Mouse (Mus musculus) cerebellum, postnatal 36 days (tissue): ENCODE results near the gene Ctbp2.

ENCODE experiments used
- DNase-seq, 2 experiments: peaks; one replicate each; pipeline ENCODE4 v3.0.0; 2021 to 2022; ENCODE audit warnings: mixed read lengths in 2 of 2

The Ctbp2 gene

DNA sequence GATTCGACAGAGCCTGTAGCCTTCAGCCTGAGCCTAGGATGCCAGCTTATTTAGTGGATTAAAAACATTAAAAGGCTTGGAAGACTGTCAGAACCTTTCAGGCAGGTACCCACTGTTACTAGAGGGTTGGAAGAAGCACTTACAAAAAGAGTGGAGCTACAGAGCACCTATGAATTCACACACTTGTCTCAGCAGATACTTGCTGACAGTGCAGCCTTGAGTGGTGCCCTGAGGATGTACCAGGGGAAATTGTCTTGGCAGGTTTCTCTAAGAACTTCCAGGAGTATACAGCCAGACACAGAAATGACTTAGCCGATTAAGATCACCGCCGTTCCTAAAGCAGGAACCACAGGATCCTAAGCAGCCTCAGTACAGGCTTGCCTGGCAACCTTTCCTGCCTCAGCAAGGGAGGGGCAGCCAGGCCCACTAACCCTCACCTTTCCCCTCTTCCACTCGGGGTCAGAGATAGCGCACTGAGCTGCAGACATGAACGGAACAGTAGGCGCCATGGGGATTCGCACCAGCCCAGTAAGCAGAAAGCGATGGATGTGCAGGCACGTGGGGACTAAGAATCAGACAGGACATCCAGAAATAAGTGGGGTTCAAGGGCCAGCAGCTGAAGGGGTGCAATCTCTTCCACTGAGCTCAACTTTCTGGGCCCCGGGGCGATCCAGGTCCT is 40.1 kb downstream of the Ctbp2 start:
- no peak for DNase-seq

GRCm38 (mm10) chr7:133078929-133079328 is 45.2 kb downstream of the Ctbp2 start:
- DNase-seq = no peak

DNA sequence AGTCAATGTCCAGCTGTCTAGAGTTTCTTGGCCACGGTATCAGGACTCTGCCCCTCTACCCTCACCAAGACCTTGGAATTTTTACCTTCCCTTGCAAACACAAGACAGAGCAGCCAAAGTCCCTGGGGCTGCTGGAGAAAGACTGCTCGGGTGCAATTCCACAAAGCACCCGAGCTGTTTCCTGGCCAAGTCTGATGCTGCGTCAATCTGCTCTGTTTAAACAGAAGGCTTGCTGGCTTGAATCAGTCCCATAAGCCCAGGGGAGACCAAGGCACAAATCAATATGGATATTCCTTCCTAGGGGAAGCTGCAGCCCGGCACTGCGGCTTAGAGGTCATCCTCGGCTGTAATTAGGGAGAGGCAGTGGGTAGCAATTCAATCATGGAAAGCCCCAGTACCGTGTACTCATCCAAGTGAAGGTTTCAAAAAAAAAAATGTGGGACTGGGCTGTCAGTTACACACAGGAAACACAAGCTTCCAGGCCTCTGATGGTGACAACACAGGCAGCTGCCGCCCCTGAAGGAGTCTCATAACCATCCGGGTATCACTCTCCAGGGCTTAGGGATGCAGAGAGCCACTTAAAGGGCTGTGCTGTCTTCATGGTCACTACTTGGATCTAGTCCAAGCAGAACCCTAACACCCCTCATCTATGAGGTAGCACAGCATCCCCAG is 49.6 kb downstream of the Ctbp2 start:
- peak; percentile 46 to 53 for DNase-seq

DNA sequence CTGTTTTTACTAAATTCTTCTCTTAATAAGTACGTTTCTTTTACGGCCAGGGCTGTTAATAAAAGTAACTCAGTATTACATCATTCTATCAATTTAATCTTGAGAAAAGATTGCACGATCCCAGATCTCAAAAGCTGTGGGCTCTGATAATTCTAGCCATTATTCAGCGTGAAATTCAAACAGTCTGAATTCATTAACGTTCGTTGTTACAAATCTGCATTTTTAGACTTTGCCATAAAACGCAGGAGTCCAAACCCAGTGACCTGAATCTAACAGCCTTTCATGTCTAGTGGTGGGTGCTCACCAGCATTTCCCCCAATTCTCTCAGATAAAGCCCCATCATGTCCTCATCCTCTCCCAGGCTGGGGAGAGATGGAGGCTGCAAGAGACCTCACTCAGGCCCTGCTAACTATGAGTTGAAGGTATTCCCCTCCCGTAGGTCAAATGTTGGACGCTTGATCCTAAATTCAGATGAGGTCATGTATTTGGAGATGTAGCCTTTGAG is 51.0 kb downstream of the Ctbp2 start:
- no peak for DNase-seq

DNA sequence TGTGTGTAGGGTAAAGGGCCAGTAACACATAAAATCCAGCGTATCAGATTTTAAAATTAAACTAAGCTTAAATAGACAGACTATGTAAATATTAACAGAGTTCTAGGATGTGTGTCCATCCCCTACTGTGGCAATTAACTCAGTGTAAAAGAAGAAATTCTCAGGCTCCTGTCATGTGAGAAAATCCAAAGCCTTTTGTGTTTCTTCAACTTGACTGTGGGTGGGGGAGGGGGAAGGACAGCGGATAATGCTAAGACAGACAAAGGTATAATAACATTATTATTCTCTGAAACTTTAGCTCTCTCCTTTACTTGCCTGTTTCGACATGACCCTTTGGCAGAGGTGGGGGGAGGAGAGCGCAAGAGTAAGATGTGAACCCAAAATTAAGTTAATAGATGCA is 51.6 kb downstream of the Ctbp2 start:
- DNase-seq = no peak

GRCm38 (mm10) chr7:133067321-133067841 is 56.8 kb downstream of the Ctbp2 start:
- no peak for DNase-seq

GRCm38 (mm10) chr7:133066776-133067175 is 57.4 kb downstream of the Ctbp2 start:
- peak; percentile 35 to 50 for DNase-seq

DNA sequence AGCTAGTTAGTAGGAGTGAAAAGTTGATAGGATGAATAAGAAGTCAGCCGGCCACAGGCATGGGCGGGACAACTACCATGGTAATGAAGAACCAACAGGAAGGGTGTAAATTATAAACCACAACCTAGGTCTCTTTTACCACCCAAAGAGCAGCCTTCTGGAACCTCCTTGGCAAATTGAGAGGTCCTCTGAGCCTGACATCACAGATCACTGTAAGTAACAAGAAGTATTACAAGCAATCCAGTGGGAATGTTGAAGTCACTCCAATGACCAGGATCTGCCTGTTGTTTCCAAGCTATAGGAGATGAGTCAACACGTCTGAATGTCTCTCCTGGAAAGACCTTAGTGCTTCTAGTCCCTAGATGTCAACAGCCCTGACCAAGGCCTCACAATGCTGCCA is 62.1 kb downstream of the Ctbp2 start:
- no peak for DNase-seq

DNA sequence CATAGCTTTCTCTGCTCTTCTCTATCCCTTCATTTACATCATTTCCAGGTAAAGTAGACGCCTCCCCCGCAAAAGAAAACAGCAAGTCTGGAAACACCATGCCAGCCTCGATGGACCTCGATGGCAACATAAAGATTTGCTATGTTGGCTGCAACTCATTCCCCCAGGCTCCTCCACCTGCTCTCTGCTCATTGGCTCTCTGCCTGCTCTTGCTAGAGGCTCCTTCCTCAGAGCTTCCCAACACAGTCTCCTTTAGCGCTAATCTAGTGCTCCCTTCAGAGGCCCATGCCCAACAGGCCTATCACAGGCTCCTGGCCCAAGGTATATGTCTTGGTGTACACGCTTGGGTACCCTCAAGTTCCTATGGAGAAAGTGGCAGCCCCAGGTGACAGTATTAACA is 64.0 kb downstream of the Ctbp2 start:
- DNase-seq = peak; percentile 29 to 43

DNA sequence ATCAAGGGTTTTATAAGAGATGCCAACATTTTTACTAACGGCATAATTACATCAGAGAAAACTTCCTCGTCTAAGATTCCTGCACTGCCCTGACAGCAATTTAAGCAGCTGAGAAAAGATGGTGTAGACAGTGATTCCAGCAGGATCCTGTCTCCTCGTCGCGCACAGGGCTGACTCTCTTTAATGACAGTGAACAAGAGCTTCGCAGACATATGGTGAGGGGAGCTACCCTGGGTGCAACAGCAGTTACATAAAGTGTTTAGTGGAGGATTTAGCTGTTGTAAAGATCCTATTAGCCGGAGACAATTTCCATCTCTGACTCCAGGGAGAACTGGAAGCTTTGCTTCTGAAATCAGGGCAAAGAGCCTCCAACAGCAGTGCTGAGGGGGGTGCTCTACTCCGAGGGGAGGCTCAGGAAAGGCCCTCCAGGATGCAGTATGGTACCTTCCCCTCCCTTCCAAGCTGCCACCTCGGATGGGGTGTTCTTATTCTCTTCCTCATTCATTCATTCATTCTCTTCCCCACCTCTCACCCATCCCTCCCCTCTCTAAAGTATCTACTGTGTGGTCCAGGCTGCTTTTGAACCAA is 64.5 kb downstream of the Ctbp2 start:
- no peak for DNase-seq

DNA sequence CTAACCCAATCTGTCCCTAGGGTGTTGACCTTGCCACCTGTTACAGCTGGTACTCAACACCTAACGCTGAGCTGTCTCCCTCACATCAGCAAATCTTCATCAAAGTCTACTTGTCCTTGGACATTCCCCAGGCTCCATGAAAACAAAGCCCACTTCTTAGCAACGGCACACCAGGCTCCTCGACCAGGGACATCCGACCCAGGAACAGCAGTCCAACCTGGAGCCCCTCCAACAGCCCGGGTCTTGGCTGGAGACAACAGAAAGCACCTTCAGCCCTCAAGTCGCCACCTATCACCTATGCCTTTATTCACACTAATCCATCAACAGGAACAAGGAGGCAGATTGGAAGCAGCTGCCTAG is 65.0 kb downstream of the Ctbp2 start:
- peak in 1 of 2 experiments; percentile 28 for DNase-seq

DNA sequence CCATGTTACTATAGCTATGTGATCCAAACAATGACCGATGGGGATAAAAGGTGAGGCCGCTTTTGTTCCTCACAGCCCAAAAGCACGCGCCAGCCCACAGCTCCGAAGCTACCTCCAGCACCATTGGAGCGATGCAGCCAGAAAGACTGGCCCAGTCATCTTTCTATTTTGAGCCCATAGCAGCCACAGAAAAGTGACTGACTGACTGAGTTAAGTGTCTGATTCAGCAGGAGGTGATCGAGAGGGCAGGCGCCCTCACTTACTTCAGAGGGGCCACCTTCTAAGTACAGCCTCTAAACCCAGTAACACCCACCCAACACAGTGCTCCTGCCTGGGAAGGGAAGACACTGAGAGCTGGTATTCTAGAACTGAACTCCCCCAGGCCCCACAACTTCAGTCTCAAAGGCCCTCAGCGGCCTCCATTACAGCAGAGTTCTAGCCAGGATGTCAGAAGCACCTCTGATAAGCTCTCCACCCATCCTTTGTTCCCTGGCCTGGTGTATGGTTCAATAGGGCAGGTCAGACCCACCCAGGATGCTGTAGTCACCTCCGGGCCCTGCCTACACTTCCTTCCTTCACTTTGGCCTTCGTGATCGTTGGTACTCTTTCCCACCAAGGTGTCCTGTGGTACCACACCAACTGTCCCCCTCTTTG is 65.5 kb downstream of the Ctbp2 start:
- no peak for DNase-seq

DNA sequence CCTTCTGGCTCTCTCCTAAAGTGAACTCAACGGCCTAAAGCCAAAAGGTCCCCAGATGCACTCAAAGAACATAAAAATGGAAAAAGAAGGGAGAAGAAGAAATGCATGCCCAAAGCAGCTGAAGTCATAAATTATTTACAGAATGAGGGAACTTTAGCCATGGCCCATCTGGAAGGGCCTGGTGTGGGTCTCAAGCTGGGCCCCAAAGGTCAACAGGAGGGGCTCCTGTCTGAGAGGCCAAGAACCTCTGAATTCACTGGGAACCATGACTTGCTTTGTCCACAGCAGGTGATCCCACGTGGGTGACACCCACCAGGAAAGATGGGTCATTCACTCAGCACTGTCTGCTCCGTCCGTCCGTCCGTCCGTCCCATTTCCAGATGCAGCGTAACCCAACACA is 67.2 kb downstream of the Ctbp2 start:
- no peak for DNase-seq

GRCm38 (mm10) chr7:133054486-133054885 is 69.7 kb downstream of the Ctbp2 start:
- DNase-seq = no peak

DNA sequence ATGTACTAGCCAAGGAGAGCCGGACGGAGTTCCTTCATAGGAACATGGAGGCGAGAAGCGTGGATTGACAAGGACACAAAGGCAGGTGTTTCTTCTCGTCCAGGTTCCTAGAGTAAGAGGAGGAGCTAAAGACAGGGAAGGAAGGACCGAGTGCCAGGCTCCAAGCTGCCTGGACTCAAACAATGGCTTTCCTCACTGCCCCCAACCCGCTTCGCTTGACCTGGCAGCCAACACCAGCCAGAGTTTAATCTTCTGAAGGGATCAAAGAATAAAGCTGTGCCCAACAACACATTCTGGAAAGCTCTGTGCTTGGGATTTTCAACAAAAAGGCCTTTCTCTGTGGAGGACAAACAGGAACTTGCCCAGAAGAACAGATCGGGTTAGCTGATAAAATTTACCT is 70.4 kb downstream of the Ctbp2 start:
- no peak for DNase-seq

GRCm38 (mm10) chr7:133052819-133053218 is 71.3 kb downstream of the Ctbp2 start:
- DNase-seq = no peak

DNA sequence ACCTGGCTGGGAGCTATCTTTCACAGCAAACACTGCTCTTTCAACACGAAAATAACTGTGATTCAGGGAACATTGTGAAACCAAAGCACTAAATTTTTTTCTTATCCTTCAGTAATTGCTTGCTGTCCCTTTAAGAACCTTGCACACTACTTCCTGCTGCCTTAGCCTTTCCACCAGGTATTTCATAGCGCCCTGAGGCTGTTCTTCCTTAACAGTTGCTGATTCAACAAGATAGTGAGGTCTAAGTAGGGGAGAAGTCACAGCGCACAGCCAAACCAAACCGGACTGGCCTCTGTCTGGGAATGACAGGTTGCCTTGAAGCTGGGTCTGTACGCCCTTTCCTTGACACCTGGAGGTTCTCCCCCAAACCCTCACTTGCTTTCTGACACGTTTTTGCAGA is 73.5 kb downstream of the Ctbp2 start:
- no peak for DNase-seq

DNA sequence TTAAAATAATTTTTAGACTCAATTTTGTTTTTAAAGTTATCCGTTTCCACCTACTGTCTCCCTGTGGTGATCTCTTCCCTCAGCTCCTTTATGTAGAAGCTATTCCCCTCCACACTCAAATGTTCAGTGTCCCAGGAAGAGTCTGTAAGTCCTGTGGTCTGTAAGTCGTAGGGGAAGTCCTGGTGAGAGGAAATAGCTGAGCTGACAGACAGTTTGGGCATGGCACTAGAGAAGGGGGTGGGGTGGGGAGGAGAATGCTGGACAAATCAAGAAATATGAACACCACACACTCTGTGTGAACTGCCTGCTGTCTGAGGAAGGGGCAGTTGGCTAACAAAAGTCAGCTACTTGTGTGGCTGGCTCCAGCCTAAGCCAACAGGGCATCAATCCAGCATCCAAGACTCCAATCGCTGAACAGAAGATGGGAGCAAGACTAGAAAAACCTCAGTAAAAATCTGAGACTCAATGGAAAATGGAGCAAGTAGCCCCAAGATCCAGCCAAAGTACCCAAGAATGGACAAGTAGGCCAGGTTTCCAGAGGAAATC is 76.0 kb downstream of the Ctbp2 start:
- no peak for DNase-seq

GRCm38 (mm10) chr7:133047287-133047686 is 76.9 kb downstream of the Ctbp2 start:
- no peak for DNase-seq

DNA sequence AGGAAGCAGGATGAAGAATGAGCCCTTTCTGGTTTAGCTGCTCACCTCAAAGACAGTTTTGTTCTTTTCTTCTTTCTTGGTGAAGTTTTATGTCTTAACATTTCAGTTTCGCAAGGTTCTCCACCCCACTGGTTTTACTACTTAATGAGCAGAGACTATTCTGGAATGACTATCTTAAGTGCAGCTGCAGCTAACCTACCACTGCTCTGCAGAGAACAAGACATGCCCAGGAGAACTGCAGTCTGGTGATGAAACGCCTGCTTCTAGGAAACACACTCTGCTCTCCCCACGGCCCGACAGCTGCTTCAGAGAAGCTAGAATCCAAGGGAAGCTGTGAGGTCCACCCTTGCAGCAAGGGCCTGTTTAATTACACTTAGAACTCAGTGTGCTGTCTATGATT is 79.4 kb downstream of the Ctbp2 start:
- no peak for DNase-seq

- DNase-seq = no peak
Observed at GRCm38 (mm10) chr7:133041784-133042183, 82.4 kb downstream of the Ctbp2 start.

DNA sequence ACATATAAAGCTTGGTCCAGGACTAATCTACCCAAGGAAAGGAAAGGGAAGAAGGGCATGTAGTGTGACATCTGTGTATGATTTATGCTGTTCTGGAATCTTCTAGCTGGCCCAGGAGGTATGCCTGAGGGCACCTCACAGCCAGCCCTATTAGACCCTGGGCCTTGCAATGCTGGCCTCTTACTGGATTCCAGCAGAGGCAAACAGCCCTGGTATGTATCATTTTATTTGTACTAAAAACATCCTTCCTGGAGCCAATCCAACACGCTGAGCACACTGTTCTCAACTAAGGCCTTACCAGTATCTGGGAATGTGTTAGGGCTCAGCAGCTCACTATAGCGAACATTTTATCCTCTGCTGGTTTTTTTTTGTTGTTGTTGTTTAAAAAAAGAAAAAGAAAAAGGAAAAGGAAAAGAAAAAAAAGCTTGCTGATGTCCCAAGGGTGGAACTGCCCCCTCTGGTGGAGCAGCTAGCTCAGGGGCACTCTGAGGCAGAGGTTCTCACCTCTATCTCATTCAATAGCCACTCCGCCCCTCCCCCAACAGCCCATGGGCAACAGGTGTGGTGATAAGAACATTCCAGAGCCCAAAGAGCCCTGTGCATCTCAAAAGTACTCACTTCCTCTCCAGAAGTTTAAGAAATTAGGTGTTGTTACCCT is 83.3 kb downstream of the Ctbp2 start:
- no peak for DNase-seq
